Mouse (Mus musculus) cerebellum, postnatal 25 days (tissue): ENCODE measurements at regions not wholly inside any gene's neighbourhood (a gene's known extent, or its start where the extent isn't known, plus 50 kb on each side); places are given as distances from the start of the nearest gene placed in this dataset.

ENCODE experiments used
- DNase-seq, 2 experiments: peaks; one replicate each; pipeline ENCODE4 v3.0.0; 2021; ENCODE audit warnings: mixed read lengths in 2 of 2

GRCm38 (mm10) chr4:154785282-154785987 lies 51.8 kb upstream of the Ttc34 start:
- no peak for DNase-seq

GRCm38 (mm10) chr4:154787190-154787589 lies 50.1 kb upstream of the Ttc34 start:
- DNase-seq, result no peak
